Mouse (Mus musculus): Measurements from ENCODE around the gene Fahd1. TPM values are rescaled to one million over a fixed set of nuclear protein-coding genes. Genes with fewer than 3 reads are reported as not detected.

The Fahd1 gene
- polyA plus RNA-seq, 2 experiments, result 24.0 to 37.2 TPM

DNA sequence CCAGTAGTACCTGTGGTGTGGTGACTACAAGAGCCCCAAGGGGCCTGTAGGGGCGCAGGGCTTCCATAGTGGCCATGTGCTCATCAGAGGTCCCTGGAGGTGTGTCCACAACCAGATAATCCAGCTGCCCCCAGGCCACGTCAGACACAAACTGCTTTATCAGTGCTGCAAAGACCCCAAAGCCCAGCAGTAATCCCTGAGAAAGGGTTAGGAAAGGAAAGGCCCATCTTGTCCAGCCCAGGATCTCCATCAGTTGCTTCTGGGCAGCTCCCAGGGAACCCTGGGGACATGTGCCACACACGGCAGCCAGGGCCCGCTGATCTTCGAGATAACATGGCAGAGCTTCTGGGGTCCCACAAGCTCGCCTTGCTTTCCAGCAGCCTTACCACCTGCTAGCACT, 34.2 kb upstream of the Fahd1 start:
- no peak overlapping the region for H3K27ac ChIP-seq
- ATAC-seq (ENCODE audit: insufficient read depth) (no peak), DNase-seq (ENCODE audit: low read depth in 3 of 3, low spot score in 3 of 3) (no peak)
- WGBS (ENCODE audit: insufficient replicate concordance), result 72% methylated on average over 6 of the region's 6 CpGs
- H3K9ac ChIP-seq (replicated peaks), result peak overlapping the region; percentile 81; the same call in 1 of the 2 replicates
- 0 out of 4 replicates have a peak overlapping the region, but pooled peaks have one; percentile 96 to 97 for H3K4me3 ChIP-seq (ENCODE audit: insufficient read depth in 1 of 2, low read depth in 2 of 2, low read length in 2 of 2)
- peaks cover 14 to 19% of the 10 kb centered on the region in 2 experiments for H3K4me1 ChIP-seq (replicated peaks; ENCODE audit: control insufficient read depth in 2 of 2, insufficient read depth in 2 of 2, low read length in 1 of 2)
- no peaks in the 10 kb centered on the region for H3K27me3 ChIP-seq (ENCODE audit: control insufficient read depth, insufficient read depth, low read length)
- H3K4me2 ChIP-seq (ENCODE audit: low read depth), result peak overlapping the region; percentile 99; the same call in 1 of the 2 replicates
- no peak for TF ChIP-seq EP300 (IDR thresholded peaks at IDR 0.05; ENCODE audit: low read depth)
- no peak for TF ChIP-seq CTCF (IDR thresholded peaks at IDR 0.05; ENCODE audit: low read depth)
- no peaks in the 10 kb centered on the region for H3K9me3 ChIP-seq (ENCODE audit: control insufficient read depth, low read length)
- peaks cover 36% of the 10 kb centered on the region for H3K36me3 ChIP-seq (replicated peaks; ENCODE audit: control insufficient read depth, insufficient read depth, low read depth)

DNA sequence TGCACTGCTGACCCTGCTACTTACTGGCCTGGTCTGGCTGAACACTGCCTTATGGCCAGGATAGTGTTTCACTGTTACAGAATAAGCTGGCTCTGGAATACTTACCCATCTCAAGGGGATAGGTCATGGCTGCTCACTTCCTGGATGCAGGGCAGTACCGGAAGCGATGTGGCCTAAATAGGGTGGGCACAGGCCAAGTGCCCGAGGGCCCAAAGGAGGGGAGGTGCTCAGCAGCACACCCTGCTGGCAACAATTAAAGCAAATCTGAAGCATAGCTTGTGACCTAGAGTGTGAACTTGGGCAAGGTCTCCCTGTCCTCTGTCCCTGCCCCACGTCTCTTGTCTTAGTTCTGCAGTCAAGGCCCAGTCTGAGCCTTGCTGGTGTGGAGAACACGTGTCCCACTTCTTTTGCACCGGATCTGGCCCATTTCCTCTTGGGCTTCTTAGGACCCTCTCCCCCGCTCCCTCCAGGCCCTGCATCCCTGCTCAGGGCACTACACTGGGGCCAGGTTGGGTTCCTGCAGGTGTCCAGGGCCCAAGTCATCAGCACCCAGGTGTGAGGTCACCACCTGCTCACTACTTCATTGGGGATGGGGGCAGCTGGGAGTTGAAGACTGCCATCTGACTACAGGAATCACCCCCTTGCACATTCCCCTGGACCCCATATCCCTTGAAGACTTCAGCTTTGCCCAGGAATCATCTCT, 31.7 kb upstream of the Fahd1 start:
- H3K4me2 ChIP-seq (ENCODE audit: low read depth), result no peak overlapping the region
- no peak overlapping the region for H3K4me3 ChIP-seq (ENCODE audit: insufficient read depth in 1 of 2, low read depth in 2 of 2, low read length in 2 of 2)
- no peaks in the 10 kb centered on the region for H3K9me3 ChIP-seq (ENCODE audit: control insufficient read depth, low read length)
- H3K4me1 ChIP-seq (replicated peaks; ENCODE audit: control insufficient read depth in 2 of 2, insufficient read depth in 2 of 2, low read length in 1 of 2), result peaks cover 2 to 10% of the 10 kb centered on the region in 2 experiments; a peak in 2 of 4 replicates
- ATAC-seq (ENCODE audit: insufficient read depth) (no peak), DNase-seq (ENCODE audit: low read depth in 3 of 3, low spot score in 3 of 3) (no peak)
- peaks cover 24% of the 10 kb centered on the region for H3K36me3 ChIP-seq (replicated peaks; ENCODE audit: control insufficient read depth, insufficient read depth, low read depth)
- H3K9ac ChIP-seq (replicated peaks), result no peak overlapping the region
- WGBS (ENCODE audit: insufficient replicate concordance), result 47% methylated on average over 7 of the region's 7 CpGs
- no peak overlapping the region for H3K27ac ChIP-seq
- H3K27me3 ChIP-seq (ENCODE audit: control insufficient read depth, insufficient read depth, low read length), result no peaks in the 10 kb centered on the region
- TF ChIP-seq CTCF (IDR thresholded peaks at IDR 0.05; ENCODE audit: low read depth) (peak; percentile 84), EP300 (IDR thresholded peaks at IDR 0.05; ENCODE audit: low read depth) (no peak)

DNA sequence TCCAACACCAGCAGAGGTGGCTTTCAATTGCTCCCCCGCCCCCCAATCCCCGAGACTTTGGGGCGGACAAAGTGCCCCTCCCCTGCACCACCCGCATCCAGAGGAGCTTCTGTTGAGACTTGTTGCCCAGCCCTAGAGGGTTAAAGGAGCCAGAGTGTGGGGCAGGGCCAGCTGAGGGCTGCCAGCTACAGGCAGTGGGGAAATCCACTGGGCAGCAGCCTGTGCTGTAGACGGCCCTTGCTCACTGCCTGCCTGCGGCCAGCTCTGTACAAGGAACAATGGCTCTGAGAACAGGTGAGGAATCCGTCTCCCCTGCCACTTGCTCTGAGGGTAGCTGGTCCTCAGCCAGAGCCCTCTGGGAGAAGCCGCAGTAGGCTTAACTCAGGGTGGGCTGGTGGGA, 28.4 kb upstream of the Fahd1 start:
- no peak for DNase-seq (ENCODE audit: low read depth in 3 of 3, low spot score in 3 of 3)
- no peak overlapping the region for H3K27ac ChIP-seq

DNA sequence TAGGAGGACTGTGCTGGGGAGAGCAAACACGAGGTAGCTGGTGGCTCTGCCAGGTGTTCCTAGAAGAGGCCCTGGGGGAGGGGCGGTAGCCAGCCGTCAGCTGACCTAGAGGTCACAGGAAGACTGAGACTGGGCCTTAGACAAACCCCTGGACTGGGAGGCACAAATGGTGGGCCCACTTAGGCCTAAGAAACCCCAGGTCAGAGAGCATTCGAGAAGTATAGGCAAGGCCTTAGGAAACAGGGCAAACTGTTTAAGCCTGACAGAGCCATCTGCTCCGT, 27.9 kb upstream of the Fahd1 start:
- H3K4me1 ChIP-seq (replicated peaks; ENCODE audit: control insufficient read depth in 2 of 2, insufficient read depth in 2 of 2, low read length in 1 of 2), result no peaks in the 10 kb centered on the region
- no peak overlapping the region for H3K27ac ChIP-seq
- no peak for TF ChIP-seq CTCF (IDR thresholded peaks at IDR 0.05; ENCODE audit: low read depth)
- TF ChIP-seq EP300 (IDR thresholded peaks at IDR 0.05; ENCODE audit: low read depth), result no peak
- WGBS (ENCODE audit: insufficient replicate concordance), result 56% methylated on average over 5 of the region's 5 CpGs
- DNase-seq (ENCODE audit: low read depth in 3 of 3, low spot score in 3 of 3) (no peak), ATAC-seq (ENCODE audit: insufficient read depth) (peak; percentile 43; the same call in 1 of the 2 replicates)
- H3K36me3 ChIP-seq (replicated peaks; ENCODE audit: control insufficient read depth, insufficient read depth, low read depth), result peaks cover 7% of the 10 kb centered on the region
- no peaks in the 10 kb centered on the region for H3K9me3 ChIP-seq (ENCODE audit: control insufficient read depth, low read length)
- H3K4me3 ChIP-seq (ENCODE audit: insufficient read depth in 1 of 2, low read depth in 2 of 2, low read length in 2 of 2), result no peak overlapping the region
- H3K9ac ChIP-seq (replicated peaks), result no peak overlapping the region
- peak overlapping the region; percentile 42 for H3K4me2 ChIP-seq (ENCODE audit: low read depth)
- no peaks in the 10 kb centered on the region for H3K27me3 ChIP-seq (ENCODE audit: control insufficient read depth, insufficient read depth, low read length)

More for the DNA sequence above, 28.4 kb upstream of the Fahd1 start:
- no peaks in the 10 kb centered on the region for H3K27me3 ChIP-seq (ENCODE audit: control insufficient read depth, insufficient read depth, low read length)
- H3K4me1 ChIP-seq (replicated peaks; ENCODE audit: control insufficient read depth in 2 of 2, insufficient read depth in 2 of 2, low read length in 1 of 2), result no peaks in the 10 kb centered on the region
- H3K9ac ChIP-seq (replicated peaks), result no peak overlapping the region
- no peak overlapping the region for H3K4me3 ChIP-seq (ENCODE audit: insufficient read depth in 1 of 2, low read depth in 2 of 2, low read length in 2 of 2)
- no peak for ATAC-seq (ENCODE audit: insufficient read depth)
- H3K9me3 ChIP-seq (ENCODE audit: control insufficient read depth, low read length), result no peaks in the 10 kb centered on the region
- 65% methylated on average over 8 of the region's 8 CpGs for WGBS (ENCODE audit: insufficient replicate concordance)
- no peak for TF ChIP-seq EP300 (IDR thresholded peaks at IDR 0.05; ENCODE audit: low read depth)
- no peak for TF ChIP-seq CTCF (IDR thresholded peaks at IDR 0.05; ENCODE audit: low read depth)
- peak overlapping the region; percentile 13; the same call in 1 of the 2 replicates for H3K4me2 ChIP-seq (ENCODE audit: low read depth)
- peaks cover 10% of the 10 kb centered on the region for H3K36me3 ChIP-seq (replicated peaks; ENCODE audit: control insufficient read depth, insufficient read depth, low read depth)

DNA sequence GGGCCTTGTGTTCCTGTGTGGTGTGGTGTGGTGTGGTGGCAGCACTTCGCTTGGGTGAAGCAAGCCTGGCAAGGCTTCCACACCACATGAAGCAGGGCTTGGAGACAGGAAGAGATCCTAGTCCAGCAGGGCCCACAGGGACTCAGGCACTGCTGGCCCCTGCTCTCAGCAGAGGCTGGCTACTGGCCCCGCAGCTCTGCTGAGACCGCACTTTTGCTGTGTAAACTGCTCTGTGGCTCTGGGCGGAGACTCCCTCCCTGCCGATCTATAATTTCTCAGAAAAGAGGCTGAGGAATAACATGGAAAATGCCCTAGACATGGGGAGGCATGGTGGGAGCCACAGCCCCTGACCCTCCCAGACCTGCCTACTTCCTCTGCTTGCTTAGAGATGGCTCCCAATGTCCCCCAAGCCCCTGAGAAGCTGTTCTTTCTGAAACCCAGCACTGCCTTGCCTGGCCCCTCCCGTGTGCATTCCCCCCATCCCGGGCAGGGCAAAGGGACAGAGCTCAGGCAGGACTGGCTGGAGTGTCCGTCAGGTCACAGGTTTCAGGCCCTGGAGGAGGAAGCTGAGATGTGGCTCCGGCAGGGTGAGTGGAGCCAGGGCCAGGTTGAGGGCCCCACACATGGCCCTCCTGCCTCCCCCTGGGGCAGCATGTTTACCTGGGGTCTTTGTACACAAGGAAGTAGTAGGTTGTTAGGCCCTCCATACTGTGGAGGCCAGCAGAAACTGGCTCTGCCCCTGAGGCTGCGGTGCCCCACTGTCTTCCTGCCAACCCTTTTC, 27.4 kb upstream of the Fahd1 start:
- H3K27me3 ChIP-seq (ENCODE audit: control insufficient read depth, insufficient read depth, low read length), result no peaks in the 10 kb centered on the region
- WGBS (ENCODE audit: insufficient replicate concordance), result 58% methylated on average over 10 of the region's 10 CpGs
- no peaks in the 10 kb centered on the region for H3K4me1 ChIP-seq (replicated peaks; ENCODE audit: control insufficient read depth in 2 of 2, insufficient read depth in 2 of 2, low read length in 1 of 2)
- ATAC-seq (ENCODE audit: insufficient read depth), result peak; percentile 48
- peaks cover 1% of the 10 kb centered on the region for H3K36me3 ChIP-seq (replicated peaks; ENCODE audit: control insufficient read depth, insufficient read depth, low read depth)
- no peak overlapping the region for H3K4me3 ChIP-seq (ENCODE audit: insufficient read depth in 1 of 2, low read depth in 2 of 2, low read length in 2 of 2)
- no peak for DNase-seq (ENCODE audit: low read depth in 3 of 3, low spot score in 3 of 3)
- H3K9me3 ChIP-seq (ENCODE audit: control insufficient read depth, low read length), result no peaks in the 10 kb centered on the region
- H3K4me2 ChIP-seq (ENCODE audit: low read depth), result peak overlapping the region; percentile 42
- TF ChIP-seq EP300 (IDR thresholded peaks at IDR 0.05; ENCODE audit: low read depth) (no peak), CTCF (IDR thresholded peaks at IDR 0.05; ENCODE audit: low read depth) (no peak)
- H3K27ac ChIP-seq, result 0 out of 2 replicates have a peak overlapping the region, but pooled peaks have one; percentile 8
- no peak overlapping the region for H3K9ac ChIP-seq (replicated peaks)

All from liver, embryonic 14.5 days (tissue).